Comparison of ENCODE assay signal across 1 mouse cellular context in the genomic region with DNA sequence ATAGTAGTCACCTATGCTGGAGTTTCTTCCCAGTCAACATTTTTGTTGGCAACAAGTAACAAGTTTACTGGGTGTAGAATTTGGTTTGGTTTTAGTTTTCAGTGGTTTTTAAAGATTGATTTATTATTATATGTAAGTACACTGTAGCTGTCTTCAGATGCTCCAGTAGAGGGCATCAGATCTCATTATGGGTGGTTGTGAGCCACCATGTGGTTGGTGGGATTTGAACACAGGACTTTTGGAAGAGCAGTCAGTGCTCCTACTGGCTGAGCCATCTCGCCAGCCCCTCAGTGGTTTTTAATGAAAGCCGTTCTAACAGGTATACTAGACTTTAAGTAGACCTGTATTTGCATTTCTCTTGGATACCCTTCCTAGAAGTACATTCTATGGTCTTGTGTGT.
A peak's percentile ranks its signal among the peaks of the same experiment; 100 is the strongest.
TF ChIP-seq lines count a peak whose summit lies in the region.

No protein-coding gene starts in this region.

TF ChIP-seq in CH12.LX, 34 proteins besides CTCF, POLR2A, EP300 and RAD21:
- TF ChIP-seq NELFE (IDR thresholded peaks at IDR 0.05; ENCODE audit: low read depth, low read length) (0 out of 2 replicates have a peak, but pooled peaks have one; percentile 4), CHD1 (IDR thresholded peaks at IDR 0.05; ENCODE audit: low read depth, low read length) (no peak), SMC3 (IDR thresholded peaks at IDR 0.05; ENCODE audit: low read depth, low read length) (peak; percentile 25), TCF12 (IDR thresholded peaks at IDR 0.05; ENCODE audit: low read depth, low read length) (no peak)
